Mouse (Mus musculus) heart, embryonic 13.5 days (tissue): ENCODE results near the gene Wnk2. TPM values are rescaled to one million over a fixed set of nuclear protein-coding genes. Genes with fewer than 3 reads are reported as not detected.
A peak's percentile ranks its signal among the peaks of the same experiment; 100 is the strongest.

ENCODE experiments used
- ATAC-seq: fragments of 200-750 bp; cut with Nextera tagmentation; 2 replicates; pipeline ENCODE4 v1.8.0; 2017; ENCODE audit warnings: moderate TSS enrichment; ENCODE audit not compliant: insufficient number of reproducible peaks, low FRiP score, low TSS enrichment; ENCODE audit errors: extremely low read depth
- H3K27ac ChIP-seq: fragments of 300-500 bp; sonication (generic); replicated peaks from 2 replicates; pipeline ENCODE4 v1.5.1; 2015; ENCODE audit warnings: moderate library complexity, mild to moderate bottlenecking, inconsistent platforms
- H3K27me3 ChIP-seq: fragments of 300-500 bp; sonication (generic); replicated peaks from 2 replicates; pipeline ENCODE4 v1.6.1; 2015; ENCODE audit warnings: mild to moderate bottlenecking, inconsistent platforms
- H3K36me3 ChIP-seq: fragments of 300-500 bp; sonication (generic); 2 replicates; pipeline ENCODE4 v1.6.1; 2015; ENCODE audit warnings: mild to moderate bottlenecking, inconsistent platforms
- H3K4me1 ChIP-seq: fragments of 300-500 bp; sonication (generic); 2 replicates; pipeline ENCODE4 v1.6.1; 2015; ENCODE audit warnings: inconsistent platforms
- H3K4me2 ChIP-seq: fragments of 300-500 bp; sonication (generic); 2 replicates; pipeline ENCODE4 v1.6.1; 2015; ENCODE audit warnings: inconsistent platforms, mild to moderate bottlenecking, moderate library complexity
- H3K4me3 ChIP-seq: fragments of 300-500 bp; sonication (generic); 2 replicates; pipeline ENCODE4 v1.5.1; 2015; ENCODE audit warnings: moderate library complexity, mild to moderate bottlenecking, inconsistent platforms
- H3K9ac ChIP-seq: fragments of 300-500 bp; sonication (generic); 2 replicates; pipeline ENCODE4 v1.6.1; 2015; ENCODE audit warnings: inconsistent platforms, mild to moderate bottlenecking, moderate library complexity
- H3K9me3 ChIP-seq: fragments of 300-500 bp; sonication (generic); 2 replicates; pipeline ENCODE4 v1.6.1; 2016; ENCODE audit warnings: inconsistent platforms
- WGBS: fragments of 180-500 bp; shearing (Covaris S2); methylation state at CpG from one replicate; pipeline ENCODE4 v1.1.7; 2015; ENCODE audit warnings: mixed read lengths; 5-methylcytosine and 5-hydroxymethylcytosine counted together
- polyA plus RNA-seq: library from polyadenylated mRNA; unstranded; fragments of >200 nt; fragmentation: Nextera tagmentation; extraction: Ambion mirVana; gene quantifications from 2 replicates; pipeline ENCODE4 v1.2.1, GENCODE M21; 2015

Wnk2 gene
- polyA plus RNA-seq, 1 experiment from 2014 or later = 1.5 TPM

GRCm38 (mm10) chr13:49134491-49134890 is 13.3 kb downstream of the Wnk2 start:
- H3K36me3 ChIP-seq = no peaks in the 10 kb centered on the region
- H3K9ac ChIP-seq = no peak overlapping the region
- 74% methylated on average over 11 of the region's 11 CpGs for WGBS
- no peaks in the 10 kb centered on the region for H3K9me3 ChIP-seq
- H3K4me3 ChIP-seq = no peak overlapping the region
- ATAC-seq = no peak
- no peaks in the 10 kb centered on the region for H3K27me3 ChIP-seq
- no peak overlapping the region for H3K4me2 ChIP-seq
- no peak overlapping the region for H3K27ac ChIP-seq
- peaks cover 38% of the 10 kb centered on the region for H3K4me1 ChIP-seq

GRCm38 (mm10) chr13:49133125-49133524 is 14.7 kb downstream of the Wnk2 start:
- Histone ChIP-seq H3K4me2 (no peak overlapping the region), H3K9ac (no peak overlapping the region), H3K9me3 (no peaks in the 10 kb centered on the region), H3K4me3 (no peak overlapping the region), H3K4me1 (peaks cover 52% of the 10 kb centered on the region), H3K36me3 (no peaks in the 10 kb centered on the region), H3K27ac (no peak overlapping the region), H3K27me3 (no peaks in the 10 kb centered on the region)
- 58% methylated on average over 4 of the region's 4 CpGs for WGBS
- no peak for ATAC-seq

GRCm38 (mm10) chr13:49131946-49132687 is 15.7 kb downstream of the Wnk2 start:
- peaks cover 62% of the 10 kb centered on the region for H3K4me1 ChIP-seq
- H3K36me3 ChIP-seq = no peaks in the 10 kb centered on the region
- H3K4me2 ChIP-seq = no peak overlapping the region
- H3K9me3 ChIP-seq = no peaks in the 10 kb centered on the region
- H3K9ac ChIP-seq = 0 out of 2 replicates have a peak overlapping the region, but pooled peaks have one; percentile 7
- H3K4me3 ChIP-seq = no peak overlapping the region
- ATAC-seq = no peak
- H3K27ac ChIP-seq = no peak overlapping the region
- WGBS = 66% methylated on average over 7 of the region's 7 CpGs
- H3K27me3 ChIP-seq = no peaks in the 10 kb centered on the region

DNA sequence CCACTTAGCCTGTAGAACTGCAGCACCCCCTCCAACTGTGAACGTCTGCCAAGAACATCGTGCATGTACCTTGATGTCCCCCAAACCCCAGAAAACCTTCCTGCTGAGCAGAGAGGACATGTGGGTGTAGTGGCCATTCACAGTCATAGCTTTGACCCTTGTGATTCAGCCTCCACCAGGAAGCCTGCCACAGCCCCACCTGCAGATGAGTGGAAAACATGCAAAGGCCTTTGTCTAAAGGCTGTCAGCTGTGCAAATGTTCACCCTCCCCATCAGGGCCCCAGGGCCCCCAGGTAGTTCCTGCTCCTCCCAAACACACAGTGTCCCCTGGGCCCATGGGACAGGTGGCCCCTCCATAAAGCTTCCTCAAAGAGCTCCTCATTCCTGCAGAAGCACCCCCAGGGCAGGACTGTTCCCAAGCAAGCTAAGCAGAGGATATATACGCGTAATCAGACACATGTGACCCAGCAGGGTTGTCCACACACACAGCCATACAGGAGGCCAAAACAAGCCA is 16.4 kb downstream of the Wnk2 start:
- Histone ChIP-seq H3K4me3 (no peak overlapping the region), H3K9me3 (no peaks in the 10 kb centered on the region), H3K4me2 (no peak overlapping the region), H3K4me1 (peaks cover 63% of the 10 kb centered on the region), H3K27ac (no peak overlapping the region), H3K9ac (0 out of 2 replicates have a peak overlapping the region, but pooled peaks have one; percentile 7), H3K36me3 (no peaks in the 10 kb centered on the region), H3K27me3 (no peaks in the 10 kb centered on the region)
- ATAC-seq = no peak
- 71% methylated on average over 4 of the region's 4 CpGs for WGBS

DNA sequence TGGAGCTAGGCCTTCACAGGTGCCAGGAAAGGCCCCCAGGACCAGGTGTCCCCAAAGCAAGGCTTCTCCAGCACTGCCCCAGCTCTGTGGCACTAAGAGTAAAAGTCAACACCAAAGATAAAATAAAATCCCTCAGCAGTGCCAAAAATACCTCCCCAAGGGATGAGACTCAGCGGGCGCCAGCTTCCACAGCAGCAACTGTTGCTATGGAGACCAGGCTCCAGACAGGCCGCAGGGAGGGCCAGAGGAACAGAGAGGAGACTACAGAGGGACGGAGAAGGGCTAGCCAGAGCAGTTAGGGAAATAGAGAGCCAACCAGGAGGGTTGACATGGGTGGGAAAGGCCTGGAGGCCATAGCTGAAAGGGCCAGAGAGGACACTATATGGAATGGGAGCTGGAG is 18.0 kb downstream of the Wnk2 start:
- ATAC-seq = no peak
- WGBS = 21% methylated on average over 4 of the region's 4 CpGs
- H3K4me2 ChIP-seq = peak overlapping the region; percentile 12; the same call in 1 of the 2 replicates

GRCm38 (mm10) chr13:49129154-49129553 is 18.7 kb downstream of the Wnk2 start:
- ATAC-seq = no peak
- H3K36me3 ChIP-seq = no peaks in the 10 kb centered on the region
- H3K4me3 ChIP-seq = no peak overlapping the region
- 0 out of 2 replicates have a peak overlapping the region, but pooled peaks have one; percentile 12 for H3K4me2 ChIP-seq
- H3K9me3 ChIP-seq = no peaks in the 10 kb centered on the region
- H3K9ac ChIP-seq = no peak overlapping the region
- peaks cover 63% of the 10 kb centered on the region for H3K4me1 ChIP-seq
- H3K27me3 ChIP-seq = no peaks in the 10 kb centered on the region
- WGBS = 75% methylated on average over 1 of the region's 1 CpGs
- peak overlapping the region; percentile 74 for H3K27ac ChIP-seq

More for the DNA sequence above, 18.0 kb downstream of the Wnk2 start:
- H3K36me3 ChIP-seq = no peaks in the 10 kb centered on the region
- H3K9ac ChIP-seq = no peak overlapping the region
- no peak overlapping the region for H3K4me3 ChIP-seq
- H3K4me1 ChIP-seq = peaks cover 63% of the 10 kb centered on the region
- H3K9me3 ChIP-seq = no peaks in the 10 kb centered on the region
- no peaks in the 10 kb centered on the region for H3K27me3 ChIP-seq
- peak overlapping the region; percentile 74 for H3K27ac ChIP-seq

DNA sequence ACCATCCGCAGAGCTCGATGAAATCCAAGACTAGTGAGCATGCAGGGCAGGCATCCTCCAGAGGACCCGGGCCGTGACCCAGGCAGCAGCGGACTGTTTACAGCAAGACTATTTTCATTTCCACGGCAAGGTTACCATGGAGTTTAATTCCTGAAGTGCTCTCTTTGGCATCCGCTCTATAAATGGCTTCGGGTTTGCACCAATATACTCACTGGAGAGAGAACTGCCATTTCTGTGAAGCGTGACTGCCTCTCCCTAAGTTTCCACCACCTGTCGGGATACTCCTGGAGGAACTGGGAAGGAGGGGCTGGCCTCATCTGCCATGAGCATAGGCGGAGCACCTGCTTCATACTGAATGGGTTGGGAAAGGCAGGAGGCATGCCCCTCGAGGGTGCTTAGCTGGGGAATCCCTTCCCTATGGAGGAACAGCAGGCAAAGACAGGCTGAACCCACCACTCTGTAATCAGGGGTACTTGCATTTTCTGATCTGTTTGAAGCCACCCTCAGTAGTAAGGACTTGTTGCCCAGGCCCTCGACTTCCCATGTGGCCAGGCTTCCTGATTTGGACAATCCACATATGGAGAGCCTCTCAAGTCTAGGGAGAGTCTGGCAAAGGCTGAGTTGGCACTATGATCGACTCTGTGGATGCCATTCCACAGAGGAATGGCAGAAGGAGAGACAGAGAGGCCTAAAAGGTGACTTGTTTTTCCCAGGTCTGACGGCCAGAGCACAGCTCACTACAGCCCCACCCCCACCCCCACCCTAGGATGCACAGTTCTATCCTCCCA is 19.8 kb downstream of the Wnk2 start:
- Histone ChIP-seq H3K4me2 (peak overlapping the region; percentile 48), H3K27me3 (0 out of 2 replicates have a peak, but pooled peaks cover 3% of the 10 kb centered on the region), H3K9ac (peak overlapping the region; percentile 26; the same call in 1 of the 2 replicates), H3K9me3 (no peaks in the 10 kb centered on the region), H3K27ac (0 out of 2 replicates have a peak overlapping the region, but pooled peaks have one; percentile 12), H3K4me3 (no peak overlapping the region), H3K4me1 (peaks cover 58% of the 10 kb centered on the region), H3K36me3 (no peaks in the 10 kb centered on the region)
- ATAC-seq = no peak
- WGBS = 39% methylated on average over 15 of the region's 15 CpGs

- 70% methylated on average over 4 of the region's 4 CpGs for WGBS
Measured at GRCm38 (mm10) chr13:49122106-49122505, 25.7 kb downstream of the Wnk2 start.

DNA sequence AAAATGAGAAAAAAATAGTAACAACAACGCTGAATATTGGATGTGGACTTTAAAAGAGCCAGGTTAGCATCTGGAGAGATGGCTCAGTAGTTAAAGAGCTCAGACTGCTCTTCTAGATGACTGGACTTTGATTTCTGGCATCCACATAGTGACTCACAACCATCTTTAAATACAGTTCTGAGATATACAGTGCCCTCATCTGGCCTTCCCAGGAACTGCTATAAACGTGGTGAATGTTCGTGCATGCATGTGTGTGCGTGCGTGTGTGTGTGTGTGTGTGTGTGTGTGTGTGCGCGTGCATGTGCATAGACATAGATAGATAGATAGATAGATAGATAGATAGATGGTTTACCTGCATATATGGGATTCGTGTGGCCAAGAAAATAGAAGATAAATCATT is 30.3 kb downstream of the Wnk2 start:
- Histone ChIP-seq H3K27ac (no peak overlapping the region), H3K4me3 (no peak overlapping the region)

More at GRCm38 (mm10) chr13:49122106-49122505, 25.7 kb downstream of the Wnk2 start:
- no peak for ATAC-seq
- Histone ChIP-seq H3K4me1 (peaks cover under 1% of the 10 kb centered on the region; the same call in 1 of the 2 replicates), H3K9me3 (no peaks in the 10 kb centered on the region), H3K36me3 (no peaks in the 10 kb centered on the region), H3K9ac (no peak overlapping the region), H3K27me3 (0 out of 2 replicates have a peak, but pooled peaks cover 3% of the 10 kb centered on the region), H3K4me3 (no peak overlapping the region), H3K4me2 (no peak overlapping the region), H3K27ac (no peak overlapping the region)

DNA sequence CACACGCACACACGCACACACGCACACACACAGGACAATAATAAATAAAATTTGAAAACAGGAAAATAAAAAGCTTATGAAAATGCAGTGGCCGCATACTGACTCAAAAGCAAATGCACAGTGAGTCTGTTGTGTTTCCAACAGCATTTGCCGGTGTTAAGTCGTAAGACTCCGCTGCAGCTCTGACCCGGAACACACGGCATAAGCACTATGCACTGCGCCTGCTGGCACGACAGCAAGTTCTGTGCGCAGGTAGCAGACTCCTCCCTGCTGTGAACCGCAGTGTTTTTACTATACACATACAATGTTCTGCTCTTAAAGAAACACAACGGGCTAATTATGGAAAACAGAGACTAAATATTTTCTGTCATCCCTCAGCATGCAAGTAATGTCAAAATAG is 32.9 kb downstream of the Wnk2 start:
- Histone ChIP-seq H3K4me1 (no peaks in the 10 kb centered on the region), H3K36me3 (no peaks in the 10 kb centered on the region), H3K27me3 (0 out of 2 replicates have a peak, but pooled peaks cover 3% of the 10 kb centered on the region), H3K4me2 (no peak overlapping the region), H3K27ac (no peak overlapping the region), H3K9ac (no peak overlapping the region), H3K4me3 (no peak overlapping the region), H3K9me3 (no peaks in the 10 kb centered on the region)
- WGBS = 85% methylated on average over 14 of the region's 14 CpGs
- ATAC-seq = no peak

More for the DNA sequence above, 30.3 kb downstream of the Wnk2 start:
- H3K9ac ChIP-seq = no peak overlapping the region
- no peak overlapping the region for H3K4me2 ChIP-seq
- no peaks in the 10 kb centered on the region for H3K36me3 ChIP-seq
- H3K9me3 ChIP-seq = no peaks in the 10 kb centered on the region
- no peak for ATAC-seq
- H3K4me1 ChIP-seq = no peaks in the 10 kb centered on the region
- 81% methylated on average over 8 of the region's 8 CpGs for WGBS
- 0 out of 2 replicates have a peak, but pooled peaks cover 3% of the 10 kb centered on the region for H3K27me3 ChIP-seq

DNA sequence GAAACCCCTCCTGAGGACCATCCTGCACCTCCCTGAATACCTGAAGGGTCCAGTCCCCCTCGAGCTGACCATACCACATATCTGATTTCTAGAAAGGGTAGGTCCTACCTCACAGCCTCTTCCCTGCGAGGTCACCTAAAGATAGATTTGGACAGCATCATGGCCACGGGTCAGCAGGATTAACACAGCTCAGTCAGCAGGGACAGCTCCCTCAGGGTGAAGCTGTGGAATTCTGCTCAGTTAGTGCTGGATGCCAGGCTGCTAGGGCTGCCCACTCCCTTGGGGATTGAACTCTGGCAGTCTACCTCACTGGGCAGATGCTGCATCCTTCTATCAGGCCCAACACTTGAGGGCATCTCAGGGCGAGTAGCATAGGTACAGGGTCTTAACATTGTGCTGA is 33.7 kb downstream of the Wnk2 start:
- no peak overlapping the region for H3K27ac ChIP-seq
- no peaks in the 10 kb centered on the region for H3K4me1 ChIP-seq
- no peaks in the 10 kb centered on the region for H3K36me3 ChIP-seq
- no peaks in the 10 kb centered on the region for H3K9me3 ChIP-seq
- ATAC-seq = no peak
- H3K9ac ChIP-seq = no peak overlapping the region
- H3K4me3 ChIP-seq = no peak overlapping the region
- 40% methylated on average over 4 of the region's 4 CpGs for WGBS
- H3K4me2 ChIP-seq = no peak overlapping the region
- H3K27me3 ChIP-seq = 0 out of 2 replicates have a peak, but pooled peaks cover 3% of the 10 kb centered on the region
